Mouse (Mus musculus) kidney, postnatal 0 days (tissue): ENCODE results near the gene Fam81a. TPM values are rescaled to one million over a fixed set of nuclear protein-coding genes. Genes with fewer than 3 reads are reported as not detected.

Experiments
- ATAC-seq: fragments of 200-750 bp; cut with Nextera tagmentation; replicated peaks from 2 replicates; pipeline ENCODE4 v1.8.0; 2017; ENCODE audit warnings: low read depth, moderate number of reproducible peaks, moderate TSS enrichment, moderate library complexity; ENCODE audit not compliant: low FRiP score
- DNase-seq: peaks from one replicate; pipeline ENCODE4 v3.0.0-alpha.2; 2016; ENCODE audit warnings: low spot score
- H3K27ac ChIP-seq: fragments of 300-500 bp; sonication (generic); 2 replicates; pipeline ENCODE4 v1.5.1; 2014; ENCODE audit warnings: mild to moderate bottlenecking
- H3K27me3 ChIP-seq: fragments of 300-500 bp; sonication (generic); 2 replicates; pipeline ENCODE4 v1.6.1; 2014; ENCODE audit warnings: low read length, mixed read lengths; ENCODE audit not compliant: insufficient read depth
- H3K36me3 ChIP-seq: fragments of 300-500 bp; sonication (generic); 2 replicates; pipeline ENCODE4 v1.6.1; 2014; ENCODE audit warnings: low read length, mixed read lengths; ENCODE audit not compliant: insufficient read depth
- H3K4me1 ChIP-seq: fragments of 300-500 bp; sonication (generic); replicated peaks from 2 replicates; pipeline ENCODE4 v1.6.1; 2014; ENCODE audit warnings: antibody characterized with exemption, low read length, mixed read lengths; ENCODE audit not compliant: insufficient read depth
- H3K4me2 ChIP-seq: fragments of 300-500 bp; sonication (generic); 2 replicates; pipeline ENCODE4 v1.6.1; 2014; ENCODE audit warnings: mild to moderate bottlenecking, low read length, moderate library complexity, mixed read lengths
- H3K4me3 ChIP-seq: fragments of 300-500 bp; sonication (generic); replicated peaks from 2 replicates; pipeline ENCODE4 v1.5.1; 2014; ENCODE audit warnings: low read depth, low read length
- H3K9ac ChIP-seq: fragments of 300-500 bp; sonication (generic); 2 replicates; pipeline ENCODE4 v1.6.1; 2014; ENCODE audit warnings: low read depth, low read length
- H3K9me3 ChIP-seq: fragments of 300-500 bp; sonication (generic); replicated peaks from 2 replicates; pipeline ENCODE4 v1.6.1; 2016; ENCODE audit warnings: low read length, inconsistent platforms, mixed read lengths
- CTCF ChIP-seq: IDR thresholded peaks from 2 replicates; pipeline ENCODE4 v1.5.1; 2016; ENCODE audit warnings: antibody characterized with exemption, low read depth, mild to moderate bottlenecking, moderate library complexity
- WGBS: fragments of 180-500 bp; shearing (Covaris S2); extraction: QIAGEN DNeasy Blood & Tissue Kit; methylation state at CpG from one replicate; pipeline ENCODE4 v1.1.7; 2014; 5-methylcytosine and 5-hydroxymethylcytosine counted together
- polyA plus RNA-seq: library from polyadenylated mRNA; unstranded; fragments of >200 nt; fragmentation: Nextera tagmentation; extraction: Ambion mirVana; gene quantifications from 2 replicates; pipeline ENCODE4 v1.2.1, GENCODE M21; 2015

The Fam81a gene
- polyA plus RNA-seq, 1 experiment from 2014 or later: 11.7 TPM

GRCm38 (mm10) chr9:70130786-70131185 lies 11.6 kb downstream of the Fam81a start:
- DNase-seq (no peak), ATAC-seq (no peak)
- Histone ChIP-seq H3K4me3 (no peak overlapping the region), H3K9me3 (no peaks in the 10 kb centered on the region), H3K4me1 (no peaks in the 10 kb centered on the region), H3K27me3 (no peaks in the 10 kb centered on the region), H3K36me3 (no peaks in the 10 kb centered on the region), H3K4me2 (no peak overlapping the region), H3K27ac (no peak overlapping the region), H3K9ac (no peak overlapping the region)
- TF ChIP-seq CTCF: no peak
- WGBS: 89% methylated on average over 5 of the region's 5 CpGs

GRCm38 (mm10) chr9:70111869-70112286 lies 30.5 kb downstream of the Fam81a start:
- 5% methylated on average over 10 of the region's 10 CpGs for WGBS
- peak overlapping the region; percentile 50 for H3K4me2 ChIP-seq
- peak overlapping the region; percentile 13; the same call in 1 of the 2 replicates for H3K4me3 ChIP-seq
- no peaks in the 10 kb centered on the region for H3K27me3 ChIP-seq
- DNase-seq (peak; percentile 33), ATAC-seq (no peak)
- no peaks in the 10 kb centered on the region for H3K36me3 ChIP-seq
- H3K4me1 ChIP-seq: 0 out of 2 replicates have a peak, but pooled peaks cover 5% of the 10 kb centered on the region
- no peaks in the 10 kb centered on the region for H3K9me3 ChIP-seq
- H3K27ac ChIP-seq: no peak overlapping the region
- H3K9ac ChIP-seq: 0 out of 2 replicates have a peak overlapping the region, but pooled peaks have one; percentile 31
- TF ChIP-seq CTCF: peak; percentile 23; the same call in 1 of the 2 replicates

GRCm38 (mm10) chr9:70110871-70111270 lies 31.5 kb downstream of the Fam81a start:
- H3K27ac ChIP-seq: no peak overlapping the region
- no peaks in the 10 kb centered on the region for H3K36me3 ChIP-seq
- no peak overlapping the region for H3K4me3 ChIP-seq
- H3K9ac ChIP-seq: no peak overlapping the region
- no peak for DNase-seq
- WGBS: 55% methylated on average over 7 of the region's 7 CpGs
- no peak for TF ChIP-seq CTCF
- no peak for ATAC-seq
- no peaks in the 10 kb centered on the region for H3K27me3 ChIP-seq
- H3K4me1 ChIP-seq: 0 out of 2 replicates have a peak, but pooled peaks cover 5% of the 10 kb centered on the region
- H3K9me3 ChIP-seq: no peaks in the 10 kb centered on the region
- no peak overlapping the region for H3K4me2 ChIP-seq

- H3K4me3 ChIP-seq: no peak overlapping the region
- no peaks in the 10 kb centered on the region for H3K36me3 ChIP-seq
- H3K4me1 ChIP-seq: 0 out of 2 replicates have a peak, but pooled peaks cover 5% of the 10 kb centered on the region
- DNase-seq (peak; percentile 88), ATAC-seq (no peak; the same call in 1 of the 2 replicates)
- 13% methylated on average over 3 of the region's 3 CpGs for WGBS
- H3K27me3 ChIP-seq: no peaks in the 10 kb centered on the region
- TF ChIP-seq CTCF: peak; percentile 97
- no peak overlapping the region for H3K4me2 ChIP-seq
- H3K27ac ChIP-seq: no peak overlapping the region
- no peak overlapping the region for H3K9ac ChIP-seq
- H3K9me3 ChIP-seq: no peaks in the 10 kb centered on the region
Measured at GRCm38 (mm10) chr9:70109279-70109678, 33.1 kb downstream of the Fam81a start.

- no peak overlapping the region for H3K4me3 ChIP-seq
- H3K27me3 ChIP-seq: no peaks in the 10 kb centered on the region
- no peak overlapping the region for H3K27ac ChIP-seq
- H3K4me1 ChIP-seq: 0 out of 2 replicates have a peak, but pooled peaks cover 5% of the 10 kb centered on the region
- H3K4me2 ChIP-seq: no peak overlapping the region
- H3K36me3 ChIP-seq: no peaks in the 10 kb centered on the region
- H3K9ac ChIP-seq: no peak overlapping the region
- TF ChIP-seq CTCF: no peak
- ATAC-seq (no peak), DNase-seq (no peak)
- no peaks in the 10 kb centered on the region for H3K9me3 ChIP-seq
- 77% methylated on average over 5 of the region's 5 CpGs for WGBS
Measured at GRCm38 (mm10) chr9:70108151-70108550, 34.2 kb downstream of the Fam81a start.

GRCm38 (mm10) chr9:70105573-70105972 lies 36.8 kb downstream of the Fam81a start:
- Histone ChIP-seq H3K4me1 (no peaks in the 10 kb centered on the region), H3K4me3 (no peak overlapping the region), H3K36me3 (no peaks in the 10 kb centered on the region), H3K9ac (no peak overlapping the region), H3K4me2 (no peak overlapping the region), H3K27ac (no peak overlapping the region), H3K9me3 (no peaks in the 10 kb centered on the region), H3K27me3 (no peaks in the 10 kb centered on the region)
- DNase-seq (no peak), ATAC-seq (no peak)
- 68% methylated on average over 5 of the region's 5 CpGs for WGBS
- TF ChIP-seq CTCF: no peak

GRCm38 (mm10) chr9:70103106-70103505 lies 39.3 kb downstream of the Fam81a start:
- DNase-seq: no peak
- peak; percentile 57 for TF ChIP-seq CTCF
- no peak for ATAC-seq
- H3K9ac ChIP-seq: no peak overlapping the region
- no peaks in the 10 kb centered on the region for H3K9me3 ChIP-seq
- H3K4me1 ChIP-seq: no peaks in the 10 kb centered on the region
- no peak overlapping the region for H3K27ac ChIP-seq
- no peaks in the 10 kb centered on the region for H3K36me3 ChIP-seq
- H3K4me2 ChIP-seq: no peak overlapping the region
- no peak overlapping the region for H3K4me3 ChIP-seq
- no peaks in the 10 kb centered on the region for H3K27me3 ChIP-seq
- WGBS: 62% methylated on average over 8 of the region's 8 CpGs
